Mouse (Mus musculus) heart, postnatal 25 days (tissue): ENCODE measurements at regions not wholly inside any gene's neighbourhood (a gene's known extent, or its start where the extent isn't known, plus 50 kb on each side); places are given as distances from the start of the nearest gene placed in this dataset.
A peak's percentile ranks its signal among the peaks of the same experiment; 100 is the strongest.

Experiments used
- DNase-seq: peaks from one replicate; pipeline ENCODE4 v3.0.0; 2022; ENCODE audit warnings: low spot score
- intact Hi-C: fragments of 180-260 bp; cut with DNase I; formaldehyde crosslinking; loops from one replicate; pipeline ENCODE4 v1.15.1; 2025

DNA sequence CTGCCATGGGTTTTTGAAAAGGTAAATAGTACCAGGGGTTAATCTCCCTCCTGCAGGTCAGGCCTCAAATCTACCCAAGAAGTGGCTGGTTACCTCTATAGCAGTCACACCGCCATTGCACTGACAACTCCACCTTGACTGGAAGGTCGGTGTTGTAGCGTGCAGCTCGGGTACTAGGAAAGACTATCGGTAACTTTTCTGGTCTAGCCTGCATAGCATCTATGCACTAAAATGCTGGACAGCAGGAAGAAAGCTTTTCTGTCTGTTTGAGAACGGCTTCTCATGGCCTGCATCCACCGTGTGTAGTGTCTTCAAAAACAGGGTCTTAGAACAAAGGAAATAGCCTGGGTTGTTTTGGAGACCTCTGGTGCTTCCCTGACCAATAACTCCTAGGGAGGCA lies 88.8 kb downstream of the Bms1 start:
- no peak for DNase-seq
- intact Hi-C loops = no loop called here

DNA sequence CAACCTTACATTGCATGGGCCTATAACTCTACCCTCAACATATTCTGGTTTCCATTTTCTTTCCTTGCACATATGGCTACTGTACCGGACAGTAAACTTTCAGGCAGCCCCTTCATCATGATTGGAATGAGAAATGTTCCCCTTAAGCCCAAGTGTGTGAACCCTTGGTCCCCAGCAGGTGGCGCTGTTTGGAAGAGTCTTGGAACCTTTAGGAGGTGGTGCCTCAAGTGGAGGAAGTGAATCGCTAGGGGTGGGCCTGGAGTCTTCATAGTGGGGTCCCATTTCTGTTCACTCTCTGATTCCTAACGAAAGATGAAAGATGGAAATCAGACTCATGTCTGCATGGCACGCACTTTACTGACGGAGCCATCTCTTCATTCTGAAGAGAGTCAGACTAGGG lies 91.8 kb downstream of the Bms1 start:
- intact Hi-C loops = loop anchor here (5.0 kb wide), 1 partner anchor 130 kb away; the partner anchor contains the start of gene Ret
- no peak for DNase-seq

DNA sequence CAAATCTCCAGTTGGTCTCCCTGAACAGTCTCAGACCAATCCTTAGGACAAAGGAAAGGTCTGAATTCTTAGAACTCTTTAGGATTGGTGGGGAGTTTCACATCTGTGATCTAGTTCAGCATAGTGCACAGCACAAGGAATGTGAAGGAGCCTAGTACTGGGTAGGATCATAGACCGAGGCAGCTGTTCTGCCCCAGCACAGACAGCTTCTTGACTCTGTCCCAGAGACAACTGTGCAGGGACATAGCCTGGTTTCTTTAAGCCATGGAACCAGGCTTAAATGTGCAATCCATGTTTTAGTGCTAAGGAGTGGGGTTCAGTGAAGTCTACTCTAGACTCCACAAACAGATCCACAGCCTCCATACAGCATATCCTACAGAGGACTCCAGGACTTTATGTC lies 93.6 kb downstream of the Bms1 start:
- intact Hi-C loops = loop anchor here (5.0 kb wide), 1 partner anchor 128 kb away; the partner anchor contains the start of gene Ret
- DNase-seq = no peak

DNA sequence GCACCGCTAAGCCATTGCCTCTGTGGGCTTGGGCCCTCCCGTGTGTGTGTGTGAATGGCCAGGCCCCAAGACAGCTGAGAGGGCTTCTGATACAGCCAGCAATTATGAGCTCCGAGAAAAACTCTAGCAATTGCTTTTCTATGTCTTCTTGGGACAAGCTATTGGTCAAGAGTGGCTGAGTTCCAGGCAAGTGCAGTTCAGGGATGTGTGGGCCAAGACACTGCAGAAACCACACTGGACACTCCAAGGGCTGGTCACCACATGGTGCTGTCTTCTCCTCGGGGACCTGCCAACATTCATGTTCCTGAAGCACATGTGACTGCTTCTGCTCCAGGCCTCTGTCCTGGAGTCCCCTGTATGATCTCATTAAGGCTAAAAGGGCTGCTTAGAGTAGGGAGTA lies 94.7 kb downstream of the Bms1 start:
- intact Hi-C loops = no loop called here
- DNase-seq = peak; percentile 72

DNA sequence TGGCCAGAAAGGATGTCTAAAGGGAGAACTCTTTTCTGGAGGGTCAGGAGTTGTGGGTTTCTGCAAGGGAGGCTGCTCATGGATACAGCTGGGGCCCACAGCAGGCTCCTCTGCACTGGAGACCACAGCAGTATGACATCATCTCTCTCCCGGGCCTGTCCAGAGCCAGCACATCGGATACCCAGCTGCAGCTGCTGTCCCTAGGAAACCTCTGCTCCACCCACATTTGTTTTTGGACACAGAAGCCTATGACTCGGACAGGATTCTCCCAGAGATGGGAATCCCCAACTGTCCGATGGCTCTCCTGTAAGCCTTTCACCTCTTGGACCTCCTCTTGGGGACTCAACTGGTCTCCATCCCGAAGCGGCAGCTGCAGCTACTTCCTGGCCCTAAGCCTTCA lies 96.2 kb downstream of the Bms1 start:
- intact Hi-C loops = no loop called here

GRCm38 (mm10) chr6:118322631-118323030 lies 96.6 kb downstream of the Bms1 start:
- DNase-seq = no peak
- intact Hi-C loops = no loop called here

More for the DNA sequence above, 96.2 kb downstream of the Bms1 start:
- DNase-seq = peak; percentile 58

DNA sequence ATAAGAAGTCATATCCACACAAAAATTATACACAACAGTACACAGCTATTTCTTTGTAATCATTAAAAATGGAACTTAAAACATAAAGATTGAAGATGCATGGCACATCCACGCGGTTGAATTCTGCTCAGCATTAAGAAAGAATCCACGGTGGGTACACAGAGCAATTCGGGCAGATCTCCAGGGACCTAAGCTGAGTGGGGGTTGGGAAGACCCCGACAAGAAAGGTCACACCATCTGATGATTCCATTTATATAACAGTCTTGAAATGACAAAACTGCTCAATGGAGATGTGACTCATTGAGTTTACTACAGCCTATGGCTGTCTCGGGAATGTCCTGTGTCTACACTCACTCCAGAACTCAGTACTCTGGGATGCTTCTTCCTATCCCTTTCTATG lies 97.2 kb downstream of the Bms1 start:
- no peak for DNase-seq
- intact Hi-C loops = no loop called here

DNA sequence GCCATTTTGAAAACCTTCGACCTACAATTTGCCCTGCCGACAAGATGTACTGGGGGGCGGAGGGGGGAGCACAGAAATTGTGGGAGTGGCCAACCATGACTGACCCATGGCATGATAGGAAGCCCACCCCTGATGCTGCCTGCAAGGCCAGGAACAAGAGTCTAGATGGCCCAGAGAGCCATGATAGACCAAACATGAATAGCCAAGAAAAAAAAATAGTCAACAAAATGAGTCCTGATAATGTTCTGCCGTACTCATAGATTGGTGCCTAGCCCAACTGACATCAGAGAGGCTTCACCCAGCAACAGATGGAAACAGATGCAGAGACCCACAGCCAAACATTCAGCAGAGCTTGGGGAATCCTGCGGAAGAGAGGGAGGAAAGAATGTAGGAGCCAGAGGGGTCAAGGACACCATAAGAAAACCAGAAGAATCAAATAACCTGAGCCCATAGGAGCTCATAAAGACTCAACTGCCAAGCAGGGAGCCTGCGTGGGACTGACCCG lies 99.2 kb downstream of the Bms1 start:
- intact Hi-C loops = no loop called here
- no peak for DNase-seq

- intact Hi-C loops = no loop called here
- no peak for DNase-seq
Observed at GRCm38 (mm10) chr6:118315881-118316280, 103.4 kb downstream of the Bms1 start.

GRCm38 (mm10) chr6:118314941-118315687 lies 104.2 kb downstream of the Bms1 start:
- DNase-seq = no peak
- intact Hi-C loops = no loop called here

- no peak for DNase-seq
- intact Hi-C loops = no loop called here
Observed at GRCm38 (mm10) chr6:118311081-118311480, 108.2 kb downstream of the Bms1 start.

- DNase-seq = no peak
- intact Hi-C loops = no loop called here
Observed at GRCm38 (mm10) chr6:118309923-118310322, 109.4 kb downstream of the Bms1 start.

DNA sequence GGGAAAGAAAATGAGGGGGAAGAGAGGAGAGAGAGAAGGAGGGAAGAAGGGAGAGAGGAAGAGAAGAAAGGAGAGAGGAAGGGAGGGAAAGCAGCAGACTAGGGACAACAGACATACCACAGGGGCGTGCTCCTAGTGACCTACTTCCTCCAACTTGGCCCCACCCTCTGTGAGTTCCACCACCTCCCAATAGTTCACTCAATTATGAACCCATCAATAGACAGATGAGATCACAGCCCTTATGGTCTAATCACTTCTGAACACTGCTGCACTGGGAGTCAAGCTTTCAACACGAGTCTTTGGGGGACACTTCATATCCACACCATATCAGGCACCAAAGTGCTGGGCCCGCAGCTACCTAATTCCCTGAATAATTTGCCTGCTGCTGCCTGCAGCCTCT lies 110.7 kb downstream of the Bms1 start:
- DNase-seq = no peak
- intact Hi-C loops = no loop called here

DNA sequence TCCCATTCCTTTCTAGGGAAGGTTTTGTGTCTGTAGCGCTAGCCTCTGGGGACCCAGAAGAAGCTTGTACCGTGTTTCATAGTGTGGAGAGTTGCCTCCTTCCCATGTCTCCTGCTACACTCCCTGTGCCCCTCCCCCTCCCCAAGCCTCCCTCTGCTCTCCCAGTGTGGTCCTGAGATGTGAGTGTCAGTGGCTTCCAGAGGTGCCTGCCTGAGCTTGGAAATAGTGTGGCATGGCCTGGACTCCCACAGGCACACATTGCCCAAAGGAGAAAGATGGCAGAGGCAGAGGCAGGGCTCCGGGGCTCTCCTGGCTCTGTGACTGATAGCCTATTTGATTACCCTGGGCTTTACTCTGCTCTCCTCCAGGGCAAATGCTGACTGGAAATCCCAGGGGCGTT lies 110.0 kb upstream of the Ret start:
- intact Hi-C loops = no loop called here
- no peak for DNase-seq

DNA sequence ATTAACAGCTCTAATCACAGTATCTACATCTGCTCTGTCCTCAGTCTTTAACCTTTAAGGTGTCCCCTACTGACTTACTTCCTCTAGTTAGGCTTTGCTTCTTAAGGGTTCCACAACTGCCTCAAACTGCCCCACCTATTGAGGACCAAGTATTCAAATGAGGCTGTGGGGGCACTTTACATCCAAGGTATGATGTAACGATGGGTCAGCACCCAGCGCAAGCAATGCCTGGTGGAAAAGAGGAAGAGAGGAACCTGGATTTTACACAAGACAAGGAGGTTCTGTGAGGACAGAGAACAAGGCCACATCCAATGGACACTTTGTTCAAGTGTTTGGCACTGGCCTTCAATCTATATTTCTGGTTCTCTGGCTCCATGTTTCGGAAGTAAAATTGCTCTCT lies 107.7 kb upstream of the Ret start:
- no peak for DNase-seq
- intact Hi-C loops = no loop called here

GRCm38 (mm10) chr6:118302783-118303350 lies 105.3 kb upstream of the Ret start:
- no peak for DNase-seq
- intact Hi-C loops = no loop called here

DNA sequence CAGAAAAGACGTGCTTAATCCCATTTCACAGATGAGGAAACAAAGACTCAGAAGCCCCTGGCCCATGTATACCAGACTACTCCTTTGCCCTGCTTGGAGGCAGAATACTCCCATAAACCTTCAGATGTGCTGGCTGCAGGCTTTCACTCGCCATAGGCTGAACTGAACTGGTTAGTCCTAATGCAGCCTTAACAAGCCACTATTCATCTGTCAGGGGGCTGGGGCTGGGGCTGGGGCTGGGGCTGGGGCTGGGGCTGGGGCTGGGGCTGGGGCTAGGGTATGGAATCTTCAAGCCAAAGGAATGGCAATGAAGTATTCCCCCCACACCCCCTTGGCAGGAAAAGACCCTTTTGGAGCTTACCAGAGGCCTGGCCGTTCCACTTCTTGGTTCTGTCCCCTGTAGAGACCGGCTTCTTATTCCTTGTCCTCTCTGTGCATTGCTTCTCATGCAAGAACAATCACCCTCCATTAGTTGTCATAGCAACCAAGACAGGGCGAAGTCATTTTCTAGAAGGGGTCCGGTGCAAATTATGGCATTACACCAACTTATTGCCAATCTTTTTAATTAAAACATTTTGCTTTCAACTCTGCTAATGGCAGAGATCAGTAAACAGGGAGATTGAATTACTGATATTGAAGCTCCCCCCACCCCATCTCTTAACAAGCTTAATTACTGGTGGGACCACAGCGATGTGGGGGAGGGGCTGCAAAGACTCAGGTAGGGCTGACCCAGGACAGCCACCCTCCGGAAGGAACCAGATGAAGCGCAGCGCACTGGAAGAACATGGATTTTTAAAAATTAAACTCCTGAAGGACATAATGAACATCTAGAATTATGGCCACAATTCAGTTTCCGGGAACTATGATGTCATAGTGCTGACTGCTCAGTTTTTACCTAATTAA lies 104.6 kb upstream of the Ret start:
- DNase-seq = no peak
- intact Hi-C loops = no loop called here

DNA sequence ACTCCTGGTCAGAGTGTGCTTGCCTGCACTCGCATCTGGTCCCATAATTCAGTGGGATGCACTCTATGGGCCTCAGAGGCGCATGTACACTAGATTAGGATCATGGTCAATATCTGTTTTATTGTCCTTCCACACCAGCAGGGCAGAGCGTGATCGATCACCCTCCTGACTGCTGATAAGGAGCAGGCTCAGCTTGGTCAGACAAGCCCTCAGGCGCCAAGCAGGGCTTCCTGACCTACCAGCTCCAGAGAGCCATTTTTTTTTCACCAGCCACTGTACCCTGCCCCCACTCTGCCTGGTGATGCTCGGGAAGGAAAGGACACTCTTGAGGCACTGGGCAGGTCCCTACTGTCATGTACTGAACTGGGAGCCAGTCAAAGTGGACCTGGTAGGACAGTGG lies 103.3 kb upstream of the Ret start:
- no peak for DNase-seq
- intact Hi-C loops = no loop called here

- intact Hi-C loops = no loop called here
Observed at GRCm38 (mm10) chr6:118297576-118297975, 100.1 kb upstream of the Ret start.

DNA sequence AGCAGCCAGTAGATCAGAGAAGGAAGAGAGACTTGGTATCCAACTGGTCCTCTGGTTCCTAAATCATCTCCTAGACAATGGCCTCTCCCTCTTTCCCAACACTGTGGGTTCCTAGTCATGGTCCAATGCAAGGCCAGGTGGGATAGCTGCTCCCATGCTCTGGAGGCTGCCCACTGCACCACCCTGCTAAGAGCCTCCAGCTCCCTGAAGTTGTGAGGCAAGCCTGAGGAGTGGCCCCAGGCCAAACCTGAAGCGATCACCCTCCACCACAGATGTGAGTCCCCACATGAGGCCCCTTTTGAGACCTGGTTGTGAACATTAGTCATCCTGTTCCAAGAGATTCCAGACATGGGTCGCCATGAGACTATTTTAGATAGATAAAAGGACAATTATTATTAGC lies 96.5 kb upstream of the Ret start:
- DNase-seq = no peak
- intact Hi-C loops = no loop called here

More at GRCm38 (mm10) chr6:118297576-118297975, 100.1 kb upstream of the Ret start:
- DNase-seq = no peak

DNA sequence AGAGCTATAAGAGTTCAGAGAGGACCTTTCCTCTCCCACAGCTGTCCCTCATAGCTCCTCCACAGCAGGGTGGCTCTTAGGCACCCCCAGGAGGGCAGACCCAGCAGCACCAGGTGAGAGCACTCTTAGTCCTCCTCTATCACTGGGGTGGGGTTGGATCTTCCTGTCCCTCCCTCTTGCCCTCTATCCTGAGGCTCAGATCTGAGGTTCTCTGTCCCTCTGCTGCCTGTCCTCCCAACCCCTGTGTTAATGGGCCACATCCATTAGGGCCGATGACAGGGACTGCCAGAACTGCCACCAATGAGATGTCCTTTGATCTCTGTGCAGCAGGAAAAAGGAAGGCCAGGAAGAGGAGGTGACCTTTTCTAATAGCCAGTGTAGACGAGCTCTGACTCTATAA lies 95.4 kb upstream of the Ret start:
- DNase-seq = no peak
- intact Hi-C loops = no loop called here
